ENCODE assay signal across 8 mouse cellular contexts in genomic region chr8:111299363-111299820, GRCm38 (mm10). TPM values are rescaled to one million over a fixed set of nuclear protein-coding genes. Genes with fewer than 3 reads are reported as not detected.
DNase-seq lines count a peak whose midpoint lies in the region; ATAC-seq and TF ChIP-seq lines count a peak whose summit lies in the region.

No protein-coding gene starts in this region.

- peak overlapping the region; percentile 98 for H3K4me3 ChIP-seq in embryonic fibroblast, embryonic 13.5 days (ENCODE audit: insufficient read depth, low read length)
- H3K4me3 ChIP-seq in heart, embryonic 15.5 days = peak overlapping the region; percentile 68
- peak overlapping the region; percentile 86 for H3K4me3 ChIP-seq in liver, postnatal 0 days (ENCODE audit: low read depth, low read length)
- peak overlapping the region; percentile 84 for H3K4me3 ChIP-seq in neural tube, embryonic 12.5 days

- peak overlapping the region; percentile 62 for H3K27ac ChIP-seq in embryonic fibroblast, embryonic 13.5 days (ENCODE audit: insufficient read depth, low read length)
- H3K27ac ChIP-seq in heart, embryonic 15.5 days = peak overlapping the region; percentile 89
- peak overlapping the region; percentile 88 for H3K27ac ChIP-seq in liver, postnatal 0 days (ENCODE audit: low read depth)
- H3K27ac ChIP-seq in neural tube, embryonic 12.5 days = no peak overlapping the region

- TF ChIP-seq CTCF in embryonic fibroblast, embryonic 13.5 days (IDR thresholded peaks at IDR 0.05; ENCODE audit: borderline replicate concordance, insufficient read depth, low read length) = no peak
- no peak for TF ChIP-seq CTCF in liver, postnatal 0 days (IDR thresholded peaks at IDR 0.05; ENCODE audit: low read depth)

- peak overlapping the region; percentile 64 for H3K4me2 ChIP-seq in heart, embryonic 15.5 days
- H3K4me2 ChIP-seq in liver, postnatal 0 days (ENCODE audit: low read depth, low read length) = peak overlapping the region; percentile 71
- H3K4me2 ChIP-seq in neural tube, embryonic 12.5 days (replicated peaks) = peak overlapping the region; percentile 79

- H3K36me3 ChIP-seq in heart, embryonic 15.5 days = peaks cover 17% of the 10 kb centered on the region
- H3K36me3 ChIP-seq in liver, postnatal 0 days (replicated peaks; ENCODE audit: insufficient read depth, low read length) = peaks cover 21% of the 10 kb centered on the region
- H3K36me3 ChIP-seq in neural tube, embryonic 12.5 days = peaks cover 13% of the 10 kb centered on the region

- H3K27me3 ChIP-seq in heart, embryonic 15.5 days = no peaks in the 10 kb centered on the region
- no peaks in the 10 kb centered on the region for H3K27me3 ChIP-seq in liver, postnatal 0 days (ENCODE audit: insufficient read depth, low read length)
- no peaks in the 10 kb centered on the region for H3K27me3 ChIP-seq in neural tube, embryonic 12.5 days (replicated peaks)

- H3K4me1 ChIP-seq in embryonic fibroblast, embryonic 13.5 days (ENCODE audit: control insufficient read depth, insufficient read depth, low read length) = peaks cover 5% of the 10 kb centered on the region; the same call in 1 of the 2 replicates
- H3K4me1 ChIP-seq in heart, embryonic 15.5 days (replicated peaks) = peaks cover 9% of the 10 kb centered on the region
- H3K4me1 ChIP-seq in liver, postnatal 0 days (ENCODE audit: insufficient read depth) = peaks cover 10% of the 10 kb centered on the region
- H3K4me1 ChIP-seq in neural tube, embryonic 12.5 days = peaks cover 4% of the 10 kb centered on the region

- ATAC-seq in heart, embryonic 15.5 days (replicated peaks; ENCODE audit: insufficient number of reproducible peaks, insufficient read depth, low FRiP score, low read depth) = 0 out of 2 replicates have a peak, but pooled peaks have one; percentile 8
- peak; percentile 15 for ATAC-seq in liver, postnatal 0 days
- ATAC-seq in neural tube, embryonic 12.5 days (ENCODE audit: low FRiP score, low read depth) = peak; percentile 23; the same call in 1 of the 2 replicates

- DNase-seq in CD4-positive, CD25-positive, alpha-beta regulatory T cell, adult 2 months (ENCODE audit: low read depth, low spot score) = peak; percentile 70
- peak; percentile 51 for DNase-seq in adrenal gland, postnatal 25 days
- DNase-seq in kidney, postnatal 14 days = peak; percentile 59
- peak; percentile 82 for DNase-seq in liver, postnatal 0 days
- peak; percentile 77 for DNase-seq in testis, postnatal 10 days (ENCODE audit: low spot score)

- TF ChIP-seq POLR2A in embryonic fibroblast, embryonic 13.5 days (IDR thresholded peaks at IDR 0.05; ENCODE audit: low read depth, low read length) = no peak

- H3K9me3 ChIP-seq in heart, embryonic 15.5 days (replicated peaks) = no peaks in the 10 kb centered on the region
- no peaks in the 10 kb centered on the region for H3K9me3 ChIP-seq in liver, postnatal 0 days (ENCODE audit: low read length)
- no peaks in the 10 kb centered on the region for H3K9me3 ChIP-seq in neural tube, embryonic 12.5 days

- WGBS in heart, embryonic 15.5 days = under 1% methylated on average over 28 of the region's 28 CpGs
- WGBS in liver, postnatal 0 days (ENCODE audit: insufficient replicate concordance) = under 1% methylated on average over 28 of the region's 28 CpGs
- under 1% methylated on average over 28 of the region's 28 CpGs for WGBS in neural tube, embryonic 12.5 days

- H3K9ac ChIP-seq in heart, embryonic 15.5 days = peak overlapping the region; percentile 78
- H3K9ac ChIP-seq in liver, postnatal 0 days (replicated peaks) = peak overlapping the region; percentile 91
- H3K9ac ChIP-seq in neural tube, embryonic 12.5 days = peak overlapping the region; percentile 77

- TF ChIP-seq EP300 in liver, postnatal 0 days (IDR thresholded peaks at IDR 0.05; ENCODE audit: low read depth) = no peak

RNA-seq across cellular contexts. Expression of gene Rfwd3, which starts 0.6 kb away (rescaled TPM):
- 67.2 and 88.7 TPM in 2 replicates for total RNA-seq in adrenal gland, postnatal 25 days (2021)
- 30.5 and 35.3 TPM in 2 replicates for polyA plus RNA-seq in embryonic fibroblast, embryonic 13.5 days (2011; ENCODE audit: insufficient read length, low read depth, missing spikeins)
- 28.8 and 38.9 TPM in 2 replicates for polyA plus RNA-seq in heart, embryonic 15.5 days (2015; fragmentation: Nextera tagmentation; extraction: Ambion mirVana)
- 14.5 and 17.6 TPM in 2 replicates for polyA plus RNA-seq in liver, postnatal 0 days (2015; fragmentation: Nextera tagmentation; extraction: Ambion mirVana)
- 53.7 and 56.5 TPM in 2 replicates for polyA plus RNA-seq in neural tube, embryonic 12.5 days (2016; fragmentation: Nextera tagmentation; extraction: Ambion mirVana)

RNA-seq across cellular contexts. Expression of gene Mlkl, which starts 38.6 kb away (rescaled TPM):
- 20.7 and 27.5 TPM in 2 replicates for total RNA-seq in adrenal gland, postnatal 25 days (2021)
- 30.0 and 33.9 TPM in 2 replicates for polyA plus RNA-seq in embryonic fibroblast, embryonic 13.5 days (2011; ENCODE audit: insufficient read length, low read depth, missing spikeins)
- polyA plus RNA-seq in heart, embryonic 15.5 days (2015; fragmentation: Nextera tagmentation; extraction: Ambion mirVana) = 3.6 and 3.8 TPM in 2 replicates
- polyA plus RNA-seq in liver, postnatal 0 days (2015; fragmentation: Nextera tagmentation; extraction: Ambion mirVana) = 4.7 and 5.2 TPM in 2 replicates
- polyA plus RNA-seq in neural tube, embryonic 12.5 days (2016; fragmentation: Nextera tagmentation; extraction: Ambion mirVana) = 0.22 and 0.47 TPM in 2 replicates

RNA-seq across cellular contexts. Expression of gene Glg1, which starts 40.4 kb away (rescaled TPM):
- total RNA-seq in adrenal gland, postnatal 25 days (2021) = 112 and 135 TPM in 2 replicates
- 130 and 132 TPM in 2 replicates for polyA plus RNA-seq in embryonic fibroblast, embryonic 13.5 days (2011; ENCODE audit: insufficient read length, low read depth, missing spikeins)
- 50.8 and 64.1 TPM in 2 replicates for polyA plus RNA-seq in heart, embryonic 15.5 days (2015; fragmentation: Nextera tagmentation; extraction: Ambion mirVana)
- 10.8 and 13.0 TPM in 2 replicates for polyA plus RNA-seq in liver, postnatal 0 days (2015; fragmentation: Nextera tagmentation; extraction: Ambion mirVana)
- polyA plus RNA-seq in neural tube, embryonic 12.5 days (2016; fragmentation: Nextera tagmentation; extraction: Ambion mirVana) = 87.5 and 97.1 TPM in 2 replicates
